Mouse (Mus musculus) bone marrow, adult 2 months (tissue): ENCODE measurements around the gene Daam2.

Experiments
- CTCF ChIP-seq: fragments of 200-500 bp; IDR thresholded peaks from 2 replicates; pipeline ENCODE4 v1.5.1; 2011; ENCODE audit warnings: low read length, control low read depth; ENCODE audit not compliant: control insufficient read depth, insufficient read depth
- POLR2A ChIP-seq: fragments of 200-500 bp; IDR thresholded peaks from 2 replicates; pipeline ENCODE4 v1.6.1; 2011; ENCODE audit warnings: low read depth, mild to moderate bottlenecking, control low read depth, low read length, borderline replicate concordance; ENCODE audit not compliant: control insufficient read depth

GRCm38 (mm10) chr17:49522002-49522401, 42.1 kb downstream of the Daam2 start:
- TF ChIP-seq CTCF (no peak), POLR2A (no peak)
